Mouse (Mus musculus) limb, embryonic 11.5 days (tissue): ENCODE data around the gene Basp1. TPM values are rescaled to one million over a fixed set of nuclear protein-coding genes. Genes with fewer than 3 reads are reported as not detected.

Experiments used
- ATAC-seq: fragments of 200-750 bp; cut with Nextera tagmentation; 2 replicates; pipeline ENCODE4 v1.8.0; 2017; ENCODE audit warnings: low read depth; ENCODE audit not compliant: insufficient number of reproducible peaks, low FRiP score, low TSS enrichment
- DNase-seq: peaks from one replicate; pipeline ENCODE4 v3.0.0-alpha.2; 2015; ENCODE audit warnings: low spot score
- H3K27ac ChIP-seq: fragments of 300-500 bp; sonication (generic); replicated peaks from 2 replicates; pipeline ENCODE4 v1.5.1; 2014; ENCODE audit warnings: low read depth, mild to moderate bottlenecking, low read length
- H3K27me3 ChIP-seq: fragments of 300-500 bp; sonication (generic); 2 replicates; pipeline ENCODE4 v1.6.1; 2014; ENCODE audit warnings: mild to moderate bottlenecking, low read length, mixed read lengths; ENCODE audit not compliant: control insufficient read depth, insufficient read depth
- H3K36me3 ChIP-seq: fragments of 300-500 bp; sonication (generic); 2 replicates; pipeline ENCODE4 v1.6.1; 2014; ENCODE audit warnings: mild to moderate bottlenecking, low read length, moderate library complexity, mixed read lengths; ENCODE audit not compliant: control insufficient read depth, insufficient read depth
- H3K4me1 ChIP-seq: fragments of 300-500 bp; sonication (generic); 2 replicates; pipeline ENCODE4 v1.6.1; 2014; ENCODE audit warnings: low read length, mixed read lengths; ENCODE audit not compliant: control insufficient read depth, insufficient read depth
- H3K4me2 ChIP-seq: fragments of 300-500 bp; sonication (generic); 2 replicates; pipeline ENCODE4 v1.6.1; 2014; ENCODE audit warnings: low read depth, mild to moderate bottlenecking, moderate library complexity; ENCODE audit not compliant: severe bottlenecking
- H3K4me3 ChIP-seq: fragments of 300-500 bp; sonication (generic); 2 replicates; pipeline ENCODE4 v1.5.1; 2014; ENCODE audit warnings: low read depth, low read length
- H3K9ac ChIP-seq: fragments of 300-500 bp; sonication (generic); 2 replicates; pipeline ENCODE4 v1.6.1; 2014; ENCODE audit warnings: mild to moderate bottlenecking, low read length
- H3K9me3 ChIP-seq: fragments of 300-500 bp; sonication (generic); 2 replicates; pipeline ENCODE4 v1.6.1; 2016; ENCODE audit warnings: low read length; ENCODE audit not compliant: control insufficient read depth
- WGBS: fragments of 180-500 bp; shearing (Covaris S2); extraction: QIAGEN DNeasy Blood & Tissue Kit; methylation state at CpG from one replicate; pipeline ENCODE4 v1.1.7; 2014; 5-methylcytosine and 5-hydroxymethylcytosine counted together
- polyA plus RNA-seq: library from polyadenylated mRNA; unstranded; fragments of >200 nt; fragmentation: Nextera tagmentation; extraction: Ambion mirVana; gene quantifications from 2 replicates; pipeline ENCODE4 v1.2.1, GENCODE M21; 2014

The Basp1 gene
- polyA plus RNA-seq, 1 experiment from 2014 or later = 81.8 TPM

GRCm38 (mm10) chr15:25432341-25432740 lies 18.8 kb upstream of the Basp1 start:
- Histone ChIP-seq H3K4me3 (no peak overlapping the region), H3K4me1 (no peaks in the 10 kb centered on the region), H3K9ac (no peak overlapping the region), H3K9me3 (no peaks in the 10 kb centered on the region), H3K36me3 (no peaks in the 10 kb centered on the region), H3K27me3 (no peaks in the 10 kb centered on the region), H3K27ac (no peak overlapping the region), H3K4me2 (no peak overlapping the region)
- ATAC-seq (no peak), DNase-seq (no peak)
- 72% methylated on average over 1 of the region's 1 CpGs for WGBS

GRCm38 (mm10) chr15:25430167-25430566 lies 16.6 kb upstream of the Basp1 start:
- no peaks in the 10 kb centered on the region for H3K4me1 ChIP-seq
- no peak overlapping the region for H3K9ac ChIP-seq
- DNase-seq = no peak
- H3K9me3 ChIP-seq = no peaks in the 10 kb centered on the region
- H3K4me3 ChIP-seq = no peak overlapping the region
- no peak overlapping the region for H3K4me2 ChIP-seq
- no peak overlapping the region for H3K27ac ChIP-seq
- H3K36me3 ChIP-seq = no peaks in the 10 kb centered on the region
- ATAC-seq = no peak
- H3K27me3 ChIP-seq = no peaks in the 10 kb centered on the region
- WGBS = 84% methylated on average over 3 of the region's 3 CpGs

GRCm38 (mm10) chr15:25429007-25429406 lies 15.4 kb upstream of the Basp1 start:
- 77% methylated on average over 7 of the region's 7 CpGs for WGBS
- Histone ChIP-seq H3K9ac (no peak overlapping the region), H3K27ac (no peak overlapping the region), H3K4me3 (no peak overlapping the region), H3K27me3 (no peaks in the 10 kb centered on the region), H3K4me1 (no peaks in the 10 kb centered on the region), H3K4me2 (no peak overlapping the region), H3K36me3 (no peaks in the 10 kb centered on the region), H3K9me3 (no peaks in the 10 kb centered on the region)
- DNase-seq (no peak), ATAC-seq (no peak)

- WGBS = 49% methylated on average over 7 of the region's 7 CpGs
- H3K9ac ChIP-seq = no peak overlapping the region
- H3K27ac ChIP-seq = no peak overlapping the region
- ATAC-seq (no peak), DNase-seq (peak; percentile 37)
- H3K36me3 ChIP-seq = no peaks in the 10 kb centered on the region
- H3K4me3 ChIP-seq = no peak overlapping the region
- no peaks in the 10 kb centered on the region for H3K9me3 ChIP-seq
- no peaks in the 10 kb centered on the region for H3K4me1 ChIP-seq
- no peak overlapping the region for H3K4me2 ChIP-seq
- H3K27me3 ChIP-seq = no peaks in the 10 kb centered on the region
Observed at GRCm38 (mm10) chr15:25428551-25428950, 15.0 kb upstream of the Basp1 start.

- DNase-seq (no peak), ATAC-seq (no peak)
- Histone ChIP-seq H3K4me1 (no peaks in the 10 kb centered on the region), H3K27me3 (no peaks in the 10 kb centered on the region), H3K36me3 (no peaks in the 10 kb centered on the region), H3K9ac (no peak overlapping the region), H3K27ac (no peak overlapping the region), H3K4me2 (no peak overlapping the region), H3K9me3 (no peaks in the 10 kb centered on the region), H3K4me3 (no peak overlapping the region)
- WGBS = 93% methylated on average over 9 of the region's 9 CpGs
Observed at GRCm38 (mm10) chr15:25420266-25420665, 6.7 kb upstream of the Basp1 start.

- no peaks in the 10 kb centered on the region for H3K36me3 ChIP-seq
- H3K9me3 ChIP-seq = no peaks in the 10 kb centered on the region
- no peak for ATAC-seq
- 63% methylated on average over 6 of the region's 6 CpGs for WGBS
- DNase-seq = no peak
- no peak overlapping the region for H3K27ac ChIP-seq
- no peak overlapping the region for H3K4me2 ChIP-seq
- H3K9ac ChIP-seq = no peak overlapping the region
- H3K27me3 ChIP-seq = no peaks in the 10 kb centered on the region
- H3K4me3 ChIP-seq = no peak overlapping the region
- no peaks in the 10 kb centered on the region for H3K4me1 ChIP-seq
Observed at GRCm38 (mm10) chr15:25416367-25416766, 2.8 kb upstream of the Basp1 start.

- 79% methylated on average over 4 of the region's 4 CpGs for WGBS
- no peak overlapping the region for H3K4me3 ChIP-seq
- no peak overlapping the region for H3K9ac ChIP-seq
- no peak for ATAC-seq
- no peaks in the 10 kb centered on the region for H3K36me3 ChIP-seq
- H3K4me1 ChIP-seq = no peaks in the 10 kb centered on the region
- no peak for DNase-seq
- H3K9me3 ChIP-seq = no peaks in the 10 kb centered on the region
- H3K27ac ChIP-seq = no peak overlapping the region
- no peaks in the 10 kb centered on the region for H3K27me3 ChIP-seq
- H3K4me2 ChIP-seq = no peak overlapping the region
Observed at GRCm38 (mm10) chr15:25415958-25416357, 2.4 kb upstream of the Basp1 start.

GRCm38 (mm10) chr15:25414747-25415119 lies 1.2 kb upstream of the Basp1 start:
- peak; percentile 10; the same call in 1 of the 2 replicates for ATAC-seq

GRCm38 (mm10) chr15:25414011-25414746 lies 615 bp upstream of the Basp1 start:
- H3K27me3 ChIP-seq = no peaks in the 10 kb centered on the region
- H3K36me3 ChIP-seq = no peaks in the 10 kb centered on the region
- H3K27ac ChIP-seq = peak overlapping the region; percentile 94; the same call in 1 of the 2 replicates
- under 1% methylated on average over 34 of the region's 36 CpGs for WGBS
- peak overlapping the region; percentile 95 for H3K9ac ChIP-seq
- H3K4me2 ChIP-seq = peak overlapping the region; percentile 61
- H3K4me1 ChIP-seq = no peaks in the 10 kb centered on the region
- no peaks in the 10 kb centered on the region for H3K9me3 ChIP-seq
- ATAC-seq = peak; percentile 45
- peak; percentile 82 for DNase-seq
- peak overlapping the region; percentile 87 for H3K4me3 ChIP-seq

More at GRCm38 (mm10) chr15:25414747-25415119, 1.2 kb upstream of the Basp1 start:
- no peaks in the 10 kb centered on the region for H3K4me1 ChIP-seq
- WGBS = under 1% methylated on average over 14 of the region's 14 CpGs
- DNase-seq = peak; percentile 95
- peak overlapping the region; percentile 61 for H3K4me2 ChIP-seq
- H3K9ac ChIP-seq = peak overlapping the region; percentile 95
- H3K36me3 ChIP-seq = no peaks in the 10 kb centered on the region
- no peak overlapping the region for H3K27ac ChIP-seq
- no peaks in the 10 kb centered on the region for H3K27me3 ChIP-seq
- peak overlapping the region; percentile 87 for H3K4me3 ChIP-seq
- H3K9me3 ChIP-seq = no peaks in the 10 kb centered on the region
